In genomic region chr12:112739023-112739568, GRCm38 (mm10) we compare ENCODE assay signal across 21 mouse cellular contexts. TPM values are rescaled to one million over a fixed set of nuclear protein-coding genes. Genes with fewer than 3 reads are reported as not detected.
DNase-seq lines count a peak whose midpoint lies in the region; ATAC-seq and TF ChIP-seq lines count a peak whose summit lies in the region.
"Had no signal": no experiment of that assay in that cellular context is flagged by ENCODE, and none has a peak within 500 bp of the region (broad histone marks: within the 10 kb centered on the region; RNA-seq: fewer than 3 reads in every experiment).

No protein-coding gene starts in this region.

- H3K27me3 ChIP-seq in forebrain, embryonic 11.5 days (ENCODE audit: control insufficient read depth, insufficient read depth, low read length), result no peaks in the 10 kb centered on the region
- no peaks in the 10 kb centered on the region for H3K27me3 ChIP-seq in forebrain, embryonic 14.5 days (replicated peaks; ENCODE audit: control insufficient read depth, insufficient read depth, low read length)
- H3K27me3 ChIP-seq in liver, postnatal 0 days (ENCODE audit: insufficient read depth, low read length), result no peaks in the 10 kb centered on the region
- H3K27me3 ChIP-seq: CH12.LX; embryonic facial prominence, embryonic 13.5 days had no signal

- H3K4me3 ChIP-seq in forebrain, embryonic 11.5 days (ENCODE audit: low read depth, low read length), result no peak overlapping the region
- H3K4me3 ChIP-seq in forebrain, embryonic 14.5 days (ENCODE audit: low read depth, low read length), result no peak overlapping the region
- H3K4me3 ChIP-seq in left cerebral cortex, adult 2 months, result no peak overlapping the region
- no peak overlapping the region for H3K4me3 ChIP-seq in liver, postnatal 0 days (ENCODE audit: low read depth, low read length)
- H3K4me3 ChIP-seq: embryonic facial prominence, embryonic 13.5 days; megakaryocyte, embryonic 14.5 days had no signal

- no peak for TF ChIP-seq EP300 in liver, postnatal 0 days (IDR thresholded peaks at IDR 0.05; ENCODE audit: low read depth)

- H3K27ac ChIP-seq in forebrain, embryonic 11.5 days (ENCODE audit: low read depth, low read length), result no peak overlapping the region
- no peak overlapping the region for H3K27ac ChIP-seq in forebrain, embryonic 14.5 days (ENCODE audit: low read depth, low read length)
- peak overlapping the region; percentile 21; the same call in 1 of the 2 replicates for H3K27ac ChIP-seq in left cerebral cortex, adult 2 months
- H3K27ac ChIP-seq in liver, postnatal 0 days (ENCODE audit: low read depth), result no peak overlapping the region
- H3K27ac ChIP-seq: embryonic facial prominence, embryonic 13.5 days had no signal

- H3K4me2 ChIP-seq in forebrain, embryonic 11.5 days (ENCODE audit: low read depth, low read length, severe bottlenecking), result no peak overlapping the region
- H3K4me2 ChIP-seq in forebrain, embryonic 14.5 days (ENCODE audit: low read length), result no peak overlapping the region
- no peak overlapping the region for H3K4me2 ChIP-seq in liver, postnatal 0 days (ENCODE audit: low read depth, low read length)
- H3K4me2 ChIP-seq: embryonic facial prominence, embryonic 13.5 days; liver, embryonic 11.5 days had no signal

- no peaks in the 10 kb centered on the region for H3K4me1 ChIP-seq in forebrain, embryonic 11.5 days (replicated peaks; ENCODE audit: control insufficient read depth, insufficient read depth, low read length)
- H3K4me1 ChIP-seq in forebrain, embryonic 14.5 days (ENCODE audit: control insufficient read depth, insufficient read depth, low read length), result no peaks in the 10 kb centered on the region
- peaks cover 3% of the 10 kb centered on the region; the same call in 1 of the 2 replicates for H3K4me1 ChIP-seq in liver, postnatal 0 days (ENCODE audit: insufficient read depth)

- H3K9me3 ChIP-seq in forebrain, embryonic 11.5 days (ENCODE audit: control insufficient read depth, low read length), result no peaks in the 10 kb centered on the region
- no peaks in the 10 kb centered on the region for H3K9me3 ChIP-seq in forebrain, embryonic 14.5 days (replicated peaks; ENCODE audit: control insufficient read depth, low read length)
- H3K9me3 ChIP-seq in liver, postnatal 0 days (ENCODE audit: low read length), result no peaks in the 10 kb centered on the region
- H3K9me3 ChIP-seq: embryonic facial prominence, embryonic 13.5 days; megakaryocyte, embryonic 14.5 days had no signal

- intact Hi-C loops in left cerebral cortex, adult 2 months (cut with DNase I), result no loop called here

- WGBS in forebrain, embryonic 11.5 days, result 93% methylated on average over 24 of the region's 24 CpGs
- WGBS in forebrain, embryonic 14.5 days, result 91% methylated on average over 24 of the region's 24 CpGs
- 89% methylated on average over 24 of the region's 24 CpGs for WGBS in liver, postnatal 0 days (ENCODE audit: insufficient replicate concordance)

- no peaks in the 10 kb centered on the region for H3K36me3 ChIP-seq in forebrain, embryonic 11.5 days (ENCODE audit: control insufficient read depth, insufficient read depth, low read length)
- peaks cover 79% of the 10 kb centered on the region for H3K36me3 ChIP-seq in forebrain, embryonic 14.5 days (ENCODE audit: control insufficient read depth, insufficient read depth, low read length)
- H3K36me3 ChIP-seq in liver, postnatal 0 days (replicated peaks; ENCODE audit: insufficient read depth, low read length), result 0 out of 2 replicates have a peak, but pooled peaks cover 2% of the 10 kb centered on the region

- ATAC-seq in forebrain, embryonic 11.5 days (replicated peaks; ENCODE audit: low FRiP score), result no peak
- ATAC-seq in forebrain, embryonic 14.5 days, result no peak
- no peak for ATAC-seq in liver, postnatal 0 days
- ATAC-seq: hindbrain, embryonic 16.5 days; intestine, postnatal 0 days had no signal

- no peak overlapping the region for H3K9ac ChIP-seq in forebrain, embryonic 11.5 days (ENCODE audit: low read length)
- no peak overlapping the region for H3K9ac ChIP-seq in forebrain, embryonic 14.5 days (ENCODE audit: low read length)
- no peak overlapping the region for H3K9ac ChIP-seq in liver, postnatal 0 days (replicated peaks)
- H3K9ac ChIP-seq: embryonic facial prominence, embryonic 13.5 days had no signal

- no peak for TF ChIP-seq CTCF in left cerebral cortex, adult 2 months (IDR thresholded peaks at IDR 0.05)
- TF ChIP-seq CTCF in liver, postnatal 0 days (IDR thresholded peaks at IDR 0.05; ENCODE audit: low read depth), result no peak

- DNase-seq in forebrain, embryonic 11.5 days (ENCODE audit: low spot score), result peak; percentile 47
- DNase-seq in forebrain, embryonic 14.5 days (ENCODE audit: low spot score), result no peak
- DNase-seq in left cerebral cortex, adult 2 months (ENCODE audit: extremely low spot score in 1 of 2, low spot score in 2 of 2), result no peak
- DNase-seq in left cerebral cortex, adult 11 months (ENCODE audit: low spot score), result no peak
- DNase-seq in cerebellum, adult 11-12 months, result peak; percentile 69
- peak; percentile 86 to 91 for DNase-seq in cerebellum, postnatal 10 days
- no peak for DNase-seq in embryo, embryonic 10 days (ENCODE audit: low spot score)
- DNase-seq in liver, postnatal 0 days, result no peak
- DNase-seq: heart, adult 18-20 months; heart, postnatal 36 days; layer of hippocampus, postnatal 36 days; lung, adult 2 months; right cerebral cortex, adult 18-20 months; thymus, postnatal 25 days had no signal

RNA-seq across cellular contexts. Expression of gene Cep170b, which starts 18.8 kb away (rescaled TPM):
- 12.6 and 15.2 TPM in 2 replicates for polyA plus RNA-seq in forebrain, embryonic 11.5 days (2014; fragmentation: Nextera tagmentation; extraction: Ambion mirVana)
- polyA plus RNA-seq in forebrain, embryonic 14.5 days (2014; fragmentation: Nextera tagmentation; extraction: Ambion mirVana), result 10.3 and 15.7 TPM in 2 replicates
- total RNA-seq in left cerebral cortex, adult 2 months (2021), result 100 to 1,000 TPM; 280 to 294 TPM
- polyA plus RNA-seq in liver, postnatal 0 days (2015; fragmentation: Nextera tagmentation; extraction: Ambion mirVana), result 4.0 and 4.8 TPM in 2 replicates
- total RNA-seq: monocyte, adult 5-6 weeks had no signal

RNA-seq across cellular contexts. Expression of gene Pld4, which starts 21.4 kb away (rescaled TPM):
- 3.7 and 4.1 TPM in 2 replicates for polyA plus RNA-seq in forebrain, embryonic 11.5 days (2014; fragmentation: Nextera tagmentation; extraction: Ambion mirVana)
- 5.9 and 7.0 TPM in 2 replicates for polyA plus RNA-seq in forebrain, embryonic 14.5 days (2014; fragmentation: Nextera tagmentation; extraction: Ambion mirVana)
- 10 to 100 TPM in 1 of 2 experiments, 1 to 10 TPM in 1; 7.4 to 10.1 TPM for total RNA-seq in left cerebral cortex, adult 2 months (2021)
- polyA plus RNA-seq in liver, postnatal 0 days (2015; fragmentation: Nextera tagmentation; extraction: Ambion mirVana), result 20.9 and 22.4 TPM in 2 replicates

Comparison
In these comparisons a context has a peak if more than half of its experiments do, and no peak if none do; other contexts are left out.
1. DNase-seq: peak in forebrain, embryonic 11.5 days (single experiment), cerebellum, adult 11-12 months (single experiment) and cerebellum, postnatal 10 days (2 of 2); none in forebrain, embryonic 14.5 days (single experiment), left cerebral cortex, adult 2 months (0 of 2), left cerebral cortex, adult 11 months (single experiment), embryo, embryonic 10 days (single experiment) and liver, postnatal 0 days (single experiment).